Mouse (Mus musculus) thymus, adult 2 months (tissue): Measurements from ENCODE around the gene Serpina3b.

Experiments used
- CTCF ChIP-seq: fragments of 200-500 bp; IDR thresholded peaks from 2 replicates; pipeline ENCODE4 v1.5.1; 2012; ENCODE audit warnings: mild to moderate bottlenecking, control low read depth, low read length, moderate library complexity, borderline replicate concordance; ENCODE audit not compliant: control insufficient read depth, poor library complexity, insufficient read depth; ENCODE audit errors: extremely low read depth
- POLR2A ChIP-seq: fragments of 200-500 bp; IDR thresholded peaks from 2 replicates; pipeline ENCODE4 v1.6.1; 2012; ENCODE audit warnings: mild to moderate bottlenecking, low read length, control low read depth, moderate library complexity; ENCODE audit not compliant: control insufficient read depth, poor library complexity, insufficient read depth; ENCODE audit errors: extremely low read depth

DNA sequence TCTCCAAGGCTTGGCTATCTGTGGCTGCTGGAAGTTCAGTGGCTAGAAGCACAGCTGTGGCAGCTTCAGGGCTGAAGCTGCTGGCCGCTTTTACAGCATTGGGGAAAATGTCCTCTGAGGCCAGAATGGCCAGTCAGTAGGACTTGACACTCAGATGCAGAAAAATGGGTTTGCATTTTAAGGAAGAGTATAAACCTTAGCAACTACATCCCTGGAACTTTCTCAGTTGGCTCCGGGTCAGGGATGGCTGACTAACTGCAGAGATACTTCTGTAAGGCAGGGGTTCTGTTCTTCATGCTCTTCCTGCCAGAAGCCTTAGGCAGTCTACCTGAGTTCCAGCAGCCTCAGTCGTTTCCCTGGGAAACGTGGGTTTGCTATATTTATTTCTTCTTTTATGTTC, 57.2 kb downstream of the Serpina3b start:
- TF ChIP-seq POLR2A: no peak
- no peak for TF ChIP-seq CTCF
